Mouse (Mus musculus) liver, embryonic 14.5 days (tissue): ENCODE results near the gene Rtn3. TPM values are rescaled to one million over a fixed set of nuclear protein-coding genes. Genes with fewer than 3 reads are reported as not detected.

ENCODE experiments used
- ATAC-seq: fragments of 200-750 bp; cut with Nextera tagmentation; 2 replicates; pipeline ENCODE4 v1.8.0; 2017; ENCODE audit warnings: moderate number of reproducible peaks, mild to moderate bottlenecking, moderate library complexity; ENCODE audit not compliant: insufficient read depth
- DNase-seq, 3 experiments: peaks; one replicate each; pipeline ENCODE4 v3.0.0-alpha.2; 2012 to 2013; ENCODE audit warnings: low read depth in 3 of 3, low spot score in 3 of 3
- H3K27ac ChIP-seq: fragments of 300-500 bp; sonication (generic); 2 replicates; pipeline ENCODE4 v1.5.1; 2014; ENCODE audit warnings: moderate library complexity, mild to moderate bottlenecking, control low read depth, inconsistent platforms
- H3K27me3 ChIP-seq: fragments of 300-500 bp; sonication (generic); 2 replicates; pipeline ENCODE4 v1.6.1; 2014; ENCODE audit warnings: mild to moderate bottlenecking, low read length, moderate library complexity; ENCODE audit not compliant: control insufficient read depth, insufficient read depth
- H3K36me3 ChIP-seq: fragments of 300-500 bp; sonication (generic); replicated peaks from 2 replicates; pipeline ENCODE4 v1.6.1; 2014; ENCODE audit warnings: low read depth; ENCODE audit not compliant: control insufficient read depth, insufficient read depth
- H3K4me1 ChIP-seq, 2 experiments: fragments of 200-500 bp in 1 of 2; fragments of 300-500 bp in 1 of 2; sonication (generic) in 1 of 2; replicated peaks; 2 replicates each; pipeline ENCODE4 v1.6.1; 2012 to 2014; ENCODE audit warnings: antibody characterized with exemption in 1 of 2, inconsistent platforms in 1 of 2, low read length in 1 of 2; ENCODE audit not compliant: control insufficient read depth in 2 of 2, insufficient read depth in 2 of 2
- H3K4me2 ChIP-seq: fragments of 300-500 bp; sonication (generic); 2 replicates; pipeline ENCODE4 v1.6.1; 2014; ENCODE audit warnings: low read depth, mild to moderate bottlenecking, control low read depth, moderate library complexity
- H3K4me3 ChIP-seq, 2 experiments: fragments of 200-500 bp in 1 of 2; fragments of 300-500 bp in 1 of 2; sonication (generic) in 1 of 2; 2 replicates each; pipeline ENCODE4 v1.5.1; 2012 to 2014; ENCODE audit warnings: low read depth in 2 of 2, low read length in 2 of 2, mild to moderate bottlenecking in 2 of 2, control low read depth in 1 of 2, inconsistent platforms in 1 of 2, moderate library complexity in 1 of 2; ENCODE audit not compliant: insufficient read depth in 1 of 2
- H3K9ac ChIP-seq: fragments of 300-500 bp; sonication (generic); replicated peaks from 2 replicates; pipeline ENCODE4 v1.6.1; 2014; ENCODE audit warnings: mild to moderate bottlenecking, control low read depth, moderate library complexity
- H3K9me3 ChIP-seq: fragments of 300-500 bp; sonication (generic); 2 replicates; pipeline ENCODE4 v1.6.1; 2016; ENCODE audit warnings: low read length, mixed read lengths; ENCODE audit not compliant: control insufficient read depth
- CTCF ChIP-seq: IDR thresholded peaks from 2 replicates; pipeline ENCODE4 v1.5.1; 2016; ENCODE audit warnings: antibody characterized with exemption, low read depth, control low read depth
- EP300 ChIP-seq: IDR thresholded peaks from 2 replicates; pipeline ENCODE4 v1.6.1; 2016; ENCODE audit warnings: antibody characterized with exemption, low read depth
- WGBS: fragments of 180-500 bp; shearing (Covaris S2); extraction: QIAGEN DNeasy Blood & Tissue Kit; methylation state at CpG from one replicate; pipeline ENCODE4 v1.1.7; 2014; ENCODE audit not compliant: insufficient replicate concordance; 5-methylcytosine and 5-hydroxymethylcytosine counted together
- polyA plus RNA-seq, 2 experiments: library from polyadenylated mRNA; depleted of rRNA in 1 of 2; stranded (reverse) in 1 of 2; unstranded in 1 of 2; fragments of >200 nt; fragmentation: Nextera tagmentation in 1 of 2; extraction: Ambion mirVana in 1 of 2; gene quantifications; 2 replicates each; pipeline versions ENCODE4 v1.2.1 to v1.2.3; 2012 to 2014

Rtn3 gene
- polyA plus RNA-seq, 2 experiments: 45.1 to 52.5 TPM

- Histone ChIP-seq H3K27me3 (no peaks in the 10 kb centered on the region), H3K4me3 (no peak overlapping the region), H3K27ac (no peak overlapping the region), H3K4me2 (no peak overlapping the region), H3K36me3 (no peaks in the 10 kb centered on the region), H3K9ac (no peak overlapping the region), H3K4me1 (peaks cover 6 to 11% of the 10 kb centered on the region in 2 experiments; a peak in 3 of 4 replicates), H3K9me3 (no peaks in the 10 kb centered on the region)
- no peak for DNase-seq
- no peak for ATAC-seq
- TF ChIP-seq CTCF (no peak), EP300 (no peak)
- 71% methylated on average over 6 of the region's 6 CpGs for WGBS
These were observed 8.9 kb upstream of the Rtn3 start for GRCm38 (mm10) chr19:7491960-7492359.

- Histone ChIP-seq H3K36me3 (no peaks in the 10 kb centered on the region), H3K27ac (no peak overlapping the region), H3K4me1 (peaks cover 0 to 6% of the 10 kb centered on the region in 2 experiments; a peak in 1 of 4 replicates), H3K4me3 (no peak overlapping the region), H3K9me3 (no peaks in the 10 kb centered on the region), H3K9ac (no peak overlapping the region), H3K27me3 (no peaks in the 10 kb centered on the region), H3K4me2 (no peak overlapping the region)
- WGBS: 60% methylated on average over 8 of the region's 8 CpGs
- no peak for DNase-seq
- no peak for ATAC-seq
- TF ChIP-seq CTCF (no peak), EP300 (no peak)
These were observed 4.6 kb upstream of the Rtn3 start for GRCm38 (mm10) chr19:7487680-7488079.

- Histone ChIP-seq H3K9ac (peak overlapping the region; percentile 74), H3K36me3 (no peaks in the 10 kb centered on the region), H3K9me3 (no peaks in the 10 kb centered on the region), H3K4me2 (peak overlapping the region; percentile 71), H3K27me3 (no peaks in the 10 kb centered on the region), H3K4me1 (peaks cover 7 to 15% of the 10 kb centered on the region in 2 experiments), H3K4me3 (peak overlapping the region in 1 of 2 experiments; percentile 83; a peak in 2 of 4 replicates), H3K27ac (peak overlapping the region; percentile 92)
- TF ChIP-seq EP300: no peak
- no peak for TF ChIP-seq CTCF
- DNase-seq (peak in 1 of 3 experiments; percentile 33), ATAC-seq (no peak)
- 63% methylated on average over 5 of the region's 5 CpGs for WGBS
These were observed 995 bp upstream of the Rtn3 start for GRCm38 (mm10) chr19:7484076-7484475.

GRCm38 (mm10) chr19:7483512-7483882 lies 416 bp upstream of the Rtn3 start:
- no peaks in the 10 kb centered on the region for H3K9me3 ChIP-seq

DNA sequence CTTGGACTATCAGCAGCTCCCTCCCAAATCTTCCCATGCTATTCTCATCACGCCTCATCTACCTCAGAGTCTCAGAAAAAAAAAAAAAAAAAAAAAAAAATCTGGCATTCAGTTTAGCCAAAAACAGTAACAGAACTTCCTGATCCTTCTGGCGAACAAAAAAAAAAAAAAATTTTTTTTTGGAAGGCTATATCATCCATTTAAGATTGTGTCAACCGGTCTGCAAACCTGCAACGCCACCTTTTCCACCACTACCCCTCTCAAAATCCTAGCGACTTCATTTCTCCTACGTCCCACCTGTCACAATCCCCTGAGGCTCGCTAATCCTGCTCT lies 849 bp downstream of the Rtn3 start:
- Histone ChIP-seq H3K27me3 (no peaks in the 10 kb centered on the region), H3K27ac (peak overlapping the region; percentile 92), H3K36me3 (no peaks in the 10 kb centered on the region; the same call in 1 of the 2 replicates), H3K9me3 (no peaks in the 10 kb centered on the region), H3K4me2 (peak overlapping the region; percentile 71), H3K4me3 (peak overlapping the region; percentile 83), H3K4me1 (peaks cover 7 to 15% of the 10 kb centered on the region in 2 experiments), H3K9ac (peak overlapping the region; percentile 93)
- DNase-seq: no peak
- TF ChIP-seq CTCF: no peak
- no peak for TF ChIP-seq EP300
- under 1% methylated on average over 7 of the region's 7 CpGs for WGBS
- ATAC-seq: no peak

More at GRCm38 (mm10) chr19:7483512-7483882, 416 bp upstream of the Rtn3 start:
- Histone ChIP-seq H3K4me2 (peak overlapping the region; percentile 71), H3K27ac (peak overlapping the region; percentile 92), H3K36me3 (no peaks in the 10 kb centered on the region; the same call in 1 of the 2 replicates), H3K27me3 (no peaks in the 10 kb centered on the region), H3K4me1 (peaks cover 7 to 15% of the 10 kb centered on the region in 2 experiments), H3K4me3 (peak overlapping the region; percentile 41 to 83), H3K9ac (peak overlapping the region; percentile 74)
- peak; percentile 66 for ATAC-seq
- TF ChIP-seq EP300 (no peak), CTCF (peak; percentile 29; the same call in 1 of the 2 replicates)
- 2% methylated on average over 6 of the region's 6 CpGs for WGBS
- peak; percentile 51 to 66 (median 53) for DNase-seq
